ENCODE assay signal across 22 mouse cellular contexts in the genomic region with DNA sequence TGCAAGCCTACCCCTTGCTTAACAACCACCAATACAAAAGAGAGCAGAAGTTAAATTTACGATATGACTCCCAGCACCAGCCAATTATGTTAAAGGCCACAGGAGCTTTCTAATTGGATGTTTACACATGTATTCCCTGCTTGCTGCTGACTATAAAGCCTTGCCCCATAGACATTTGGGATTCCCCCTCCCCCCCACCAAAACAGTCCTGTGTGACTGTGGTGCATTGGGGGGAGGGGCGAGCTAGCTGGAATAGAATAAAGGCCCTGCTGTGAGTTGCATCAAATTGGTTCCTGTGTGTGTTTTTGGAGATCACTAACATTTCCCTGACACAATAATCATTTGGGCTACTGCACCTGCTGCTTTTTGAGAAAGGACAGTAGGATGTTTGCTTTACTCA.
"Had no signal": no experiment of that assay in that cellular context is flagged by ENCODE, and none has a peak within 500 bp of the region (broad histone marks: within the 10 kb centered on the region; RNA-seq: fewer than 3 reads in every experiment).

No protein-coding gene starts in this region.

- H3K4me2 ChIP-seq: lung, embryonic 15.5 days; midbrain, embryonic 13.5 days; neural tube, embryonic 12.5 days had no signal

- H3K4me1 ChIP-seq: lung, embryonic 15.5 days; megakaryocyte, embryonic 14.5 days had no signal

- H3K9me3 ChIP-seq: lung, embryonic 15.5 days; megakaryocyte, embryonic 14.5 days; midbrain, embryonic 10.5 days; midbrain, embryonic 13.5 days; neural tube, embryonic 12.5 days had no signal

- ATAC-seq: intestine, postnatal 0 days; midbrain, embryonic 13.5 days; midbrain, embryonic 16.5 days had no signal

- H3K36me3 ChIP-seq: lung, embryonic 15.5 days; midbrain, embryonic 10.5 days; midbrain, embryonic 13.5 days; neural tube, embryonic 12.5 days had no signal

- H3K4me3 ChIP-seq: layer of hippocampus, adult 2 months; lung, embryonic 15.5 days; megakaryocyte, embryonic 14.5 days; midbrain, embryonic 10.5 days; midbrain, embryonic 13.5 days; neural tube, embryonic 12.5 days had no signal

- H3K9ac ChIP-seq: liver, embryonic 14.5 days; lung, embryonic 15.5 days; midbrain, embryonic 13.5 days; neural tube, embryonic 12.5 days had no signal

- DNase-seq: kidney, adult 2 months; kidney, postnatal 25 days; layer of hippocampus, adult 9-11 months; lung, adult 18-20 months; lung, postnatal 10 days; lung, postnatal 36 days; right cerebral cortex, adult 18-20 months; right cerebral cortex, postnatal 14 days; right cerebral cortex, postnatal 4 days; thymus, adult 2 months; thymus, postnatal 25 days had no signal

- H3K27me3 ChIP-seq: lung, embryonic 15.5 days; megakaryocyte, embryonic 14.5 days; midbrain, embryonic 13.5 days; neural tube, embryonic 12.5 days had no signal

- H3K27ac ChIP-seq: kidney, postnatal 0 days; layer of hippocampus, adult 2 months; liver, embryonic 14.5 days; lung, embryonic 15.5 days; midbrain, embryonic 10.5 days; midbrain, embryonic 13.5 days; neural tube, embryonic 12.5 days; stomach, postnatal 0 days had no signal
